Mouse (Mus musculus) forebrain, embryonic 16.5 days (tissue): ENCODE data around the gene Gk. TPM values are rescaled to one million over a fixed set of nuclear protein-coding genes. Genes with fewer than 3 reads are reported as not detected.

Experiments used
- ATAC-seq: fragments of 200-750 bp; cut with Nextera tagmentation; 2 replicates; pipeline ENCODE4 v1.8.0; 2017; ENCODE audit warnings: mild to moderate bottlenecking, moderate library complexity
- H3K27ac ChIP-seq: fragments of 300-500 bp; sonication (generic); 2 replicates; pipeline ENCODE4 v1.5.1; 2014; ENCODE audit warnings: low read length, control low read depth
- H3K27me3 ChIP-seq: fragments of 300-500 bp; sonication (generic); replicated peaks from 2 replicates; pipeline ENCODE4 v1.6.1; 2014; ENCODE audit warnings: low read length; ENCODE audit not compliant: control insufficient read depth, insufficient read depth
- H3K36me3 ChIP-seq: fragments of 300-500 bp; sonication (generic); 2 replicates; pipeline ENCODE4 v1.6.1; 2014; ENCODE audit not compliant: control insufficient read depth, insufficient read depth
- H3K4me1 ChIP-seq: fragments of 300-500 bp; sonication (generic); replicated peaks from 2 replicates; pipeline ENCODE4 v1.6.1; 2014; ENCODE audit warnings: low read length; ENCODE audit not compliant: control insufficient read depth, insufficient read depth
- H3K4me2 ChIP-seq: fragments of 300-500 bp; sonication (generic); 2 replicates; pipeline ENCODE4 v1.6.1; 2014; ENCODE audit warnings: mild to moderate bottlenecking, low read length, control low read depth
- H3K4me3 ChIP-seq: fragments of 300-500 bp; sonication (generic); replicated peaks from 2 replicates; pipeline ENCODE4 v1.5.1; 2014; ENCODE audit warnings: mild to moderate bottlenecking, low read length, control low read depth
- H3K9ac ChIP-seq: fragments of 300-500 bp; sonication (generic); replicated peaks from 2 replicates; pipeline ENCODE4 v1.6.1; 2014; ENCODE audit warnings: low read depth, low read length, control low read depth
- H3K9me3 ChIP-seq: fragments of 300-500 bp; sonication (generic); 2 replicates; pipeline ENCODE4 v1.6.1; 2016; ENCODE audit warnings: low read length; ENCODE audit not compliant: control insufficient read depth
- WGBS: fragments of 180-500 bp; shearing (Covaris S2); extraction: QIAGEN DNeasy Blood & Tissue Kit; methylation state at CpG from one replicate; pipeline ENCODE4 v1.1.7; 2014; 5-methylcytosine and 5-hydroxymethylcytosine counted together
- polyA plus RNA-seq: library from polyadenylated mRNA; unstranded; fragments of >200 nt; fragmentation: Nextera tagmentation; extraction: Ambion mirVana; gene quantifications from 2 replicates; pipeline ENCODE4 v1.2.1, GENCODE M21; 2015

Gk gene
- polyA plus RNA-seq, result 9.1 and 9.5 TPM in 2 replicates

DNA sequence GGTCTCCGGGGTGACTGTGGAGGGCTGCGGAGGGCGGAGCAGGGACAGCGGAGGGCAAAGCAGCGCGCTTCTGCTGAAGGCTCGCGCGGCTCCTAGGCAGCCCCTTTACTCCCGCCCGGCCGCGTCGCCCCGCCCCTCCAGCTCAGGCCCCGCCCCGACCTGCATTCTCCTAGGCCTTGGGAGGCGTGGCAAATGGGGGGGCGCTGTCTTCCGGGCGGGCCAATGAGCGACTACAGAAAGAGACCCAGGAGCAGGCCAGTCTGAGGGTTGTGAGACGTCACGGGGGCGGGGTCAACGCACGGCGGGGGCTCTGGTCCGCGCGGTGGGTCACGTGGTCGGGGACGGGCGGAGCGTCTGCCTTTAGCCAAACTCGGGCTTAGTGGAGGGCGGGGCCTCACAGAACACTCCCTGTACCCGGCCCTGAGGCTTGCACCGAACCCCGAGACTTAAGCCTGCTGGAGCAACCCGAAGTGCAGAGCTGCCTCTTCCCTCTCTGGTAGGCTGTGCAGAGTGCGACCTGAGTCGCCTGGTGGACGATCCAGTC lies at the start of gene Gk:
TSS of gene Gk (minus strand) at position 276 of the 544 bp plus-strand sequence.
- H3K27ac ChIP-seq, result peak within 1 kb of the TSS; percentile 88
- H3K27me3 ChIP-seq, result no peaks in the 10 kb centered on the region
- no peaks in the 10 kb centered on the region for H3K4me1 ChIP-seq
- H3K4me3 ChIP-seq, result peak within 1 kb of the TSS; percentile 60
- peak within 1 kb of the TSS; percentile 65 for H3K4me2 ChIP-seq
- ATAC-seq, result peak; percentile 98
- H3K9ac ChIP-seq, result peak within 1 kb of the TSS; percentile 71
- WGBS, result 28% methylated on average over 24 of the region's 45 CpGs
- H3K36me3 ChIP-seq, result no peaks in the 10 kb centered on the region
- no peaks in the 10 kb centered on the region for H3K9me3 ChIP-seq

DNA sequence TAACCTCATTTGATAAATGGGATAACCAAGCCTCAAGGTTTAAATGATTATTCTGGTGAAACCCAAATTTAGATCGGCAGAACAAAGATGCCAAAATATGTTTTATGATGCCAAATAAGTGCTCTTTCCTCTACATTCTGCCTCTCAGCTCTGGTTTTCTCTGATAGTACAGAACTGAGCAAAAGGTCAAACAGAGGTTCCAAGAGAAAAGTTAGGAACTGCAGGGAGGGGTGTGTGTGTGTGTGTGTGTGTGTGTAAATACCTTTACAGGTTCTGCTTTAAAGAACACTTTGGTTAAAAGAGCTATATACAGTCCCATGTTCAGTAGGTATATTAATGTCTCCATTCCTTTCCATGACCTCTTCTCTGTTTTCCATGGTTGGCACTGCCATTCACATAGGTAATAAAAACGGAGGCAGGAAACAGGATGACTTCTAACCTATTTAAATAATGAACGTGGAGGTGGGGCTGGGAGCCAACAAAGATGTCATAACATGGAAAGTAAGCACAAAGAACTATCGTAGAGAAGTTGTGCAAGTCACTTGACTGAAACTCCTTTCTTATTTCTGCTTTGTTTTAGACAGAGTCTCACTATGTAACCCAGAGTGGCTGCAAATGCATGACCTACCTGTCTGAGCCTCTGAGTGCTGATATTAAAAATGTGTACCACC lies 28.2 kb upstream of the Gk start:
- Histone ChIP-seq H3K4me2 (no peak overlapping the region), H3K27me3 (no peaks in the 10 kb centered on the region), H3K4me3 (no peak overlapping the region), H3K9me3 (no peaks in the 10 kb centered on the region), H3K4me1 (no peaks in the 10 kb centered on the region), H3K9ac (no peak overlapping the region), H3K36me3 (no peaks in the 10 kb centered on the region), H3K27ac (no peak overlapping the region)
- WGBS, result 74% methylated on average over 4 of the region's 4 CpGs
- no peak for ATAC-seq

DNA sequence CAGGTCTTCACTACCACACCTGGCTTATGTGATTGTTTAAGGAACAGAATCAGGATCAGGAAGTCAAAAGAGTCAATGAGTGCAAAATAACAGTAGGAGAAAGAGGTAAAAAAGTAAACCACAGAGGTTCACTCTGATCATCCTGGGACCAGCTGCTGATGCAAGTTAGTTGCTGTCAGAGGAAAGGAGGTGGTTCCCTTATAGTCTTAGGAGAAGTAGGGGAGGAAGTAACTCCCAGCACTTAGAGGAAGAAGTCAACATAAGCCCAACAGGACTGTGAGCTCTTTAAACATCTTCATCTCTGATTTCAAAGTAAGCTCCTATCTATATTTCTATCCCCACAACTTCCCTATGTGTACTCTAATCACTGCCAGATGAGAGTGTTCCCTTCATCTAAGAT lies 26.4 kb upstream of the Gk start:
- H3K9me3 ChIP-seq, result no peaks in the 10 kb centered on the region
- no peak overlapping the region for H3K4me2 ChIP-seq
- no peak overlapping the region for H3K27ac ChIP-seq
- no peak overlapping the region for H3K4me3 ChIP-seq
- ATAC-seq, result no peak
- no peaks in the 10 kb centered on the region for H3K27me3 ChIP-seq
- no peaks in the 10 kb centered on the region for H3K4me1 ChIP-seq
- no peaks in the 10 kb centered on the region for H3K36me3 ChIP-seq
- no peak overlapping the region for H3K9ac ChIP-seq

DNA sequence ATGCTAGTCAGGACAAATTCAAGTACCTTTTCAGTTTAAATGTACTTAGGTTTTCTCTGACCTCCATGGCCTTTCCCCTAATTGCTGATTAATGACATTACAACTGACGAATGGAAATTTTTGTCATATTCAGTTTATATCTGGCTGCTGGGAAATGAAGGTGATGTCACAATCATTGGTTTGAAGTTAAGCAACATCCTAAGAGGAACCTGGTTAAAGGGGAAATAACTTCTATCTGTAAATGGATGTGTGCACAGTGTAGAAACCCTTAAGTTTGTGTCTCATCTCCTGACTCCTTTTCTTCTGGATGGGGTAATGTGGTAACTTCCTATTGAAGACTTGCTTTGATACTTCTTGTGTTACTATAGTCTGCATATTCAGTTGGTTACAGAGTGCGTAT lies 20.8 kb upstream of the Gk start:
- no peak overlapping the region for H3K9ac ChIP-seq
- ATAC-seq, result no peak
- no peak overlapping the region for H3K27ac ChIP-seq
- no peaks in the 10 kb centered on the region for H3K4me1 ChIP-seq
- 72% methylated on average over 2 of the region's 2 CpGs for WGBS
- H3K36me3 ChIP-seq, result no peaks in the 10 kb centered on the region
- H3K4me3 ChIP-seq, result no peak overlapping the region
- H3K27me3 ChIP-seq, result no peaks in the 10 kb centered on the region
- no peaks in the 10 kb centered on the region for H3K9me3 ChIP-seq
- H3K4me2 ChIP-seq, result no peak overlapping the region

DNA sequence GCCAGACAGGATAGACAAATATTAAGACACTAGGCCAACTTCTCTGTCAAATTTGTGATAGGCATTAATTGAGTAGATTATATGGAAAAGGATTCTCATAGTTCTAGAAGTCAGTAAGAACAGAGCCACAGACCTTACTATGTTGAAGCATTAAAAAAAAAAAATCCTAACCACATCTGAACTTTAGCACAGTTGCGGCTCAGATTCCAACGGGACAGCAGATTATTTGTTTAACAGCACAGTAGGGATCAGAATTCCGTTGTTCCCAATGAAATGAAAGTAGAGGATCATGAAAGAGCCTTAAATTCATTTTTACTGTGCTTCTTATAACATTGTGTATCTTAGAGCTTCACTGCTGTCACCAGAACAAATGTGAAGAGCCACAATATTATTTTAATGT lies 1.7 kb upstream of the Gk start:
- H3K9ac ChIP-seq, result no peak overlapping the region
- 78% methylated on average over 3 of the region's 3 CpGs for WGBS
- no peak overlapping the region for H3K4me2 ChIP-seq
- no peak overlapping the region for H3K27ac ChIP-seq
- no peaks in the 10 kb centered on the region for H3K9me3 ChIP-seq
- H3K4me1 ChIP-seq, result no peaks in the 10 kb centered on the region
- no peaks in the 10 kb centered on the region for H3K36me3 ChIP-seq
- no peak overlapping the region for H3K4me3 ChIP-seq
- ATAC-seq, result no peak
- no peaks in the 10 kb centered on the region for H3K27me3 ChIP-seq

DNA sequence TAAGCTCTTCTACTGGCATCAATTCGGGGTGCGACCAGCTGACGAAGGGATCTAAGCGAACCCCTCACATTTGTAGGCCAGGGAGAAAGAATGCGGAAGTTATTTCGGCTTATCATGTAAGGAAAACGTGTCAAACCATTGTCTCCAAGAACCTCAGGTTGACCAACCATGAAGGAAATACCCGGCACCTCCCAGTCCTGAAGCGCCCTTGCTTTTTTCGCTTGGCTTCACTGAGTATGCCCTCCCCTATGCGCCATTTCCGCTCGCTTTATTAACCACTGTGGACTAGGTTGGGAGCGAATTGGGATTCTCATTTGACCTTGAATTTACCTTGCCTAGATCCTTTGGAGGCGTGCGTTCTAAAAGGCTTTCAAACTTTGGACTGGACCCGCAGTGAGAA lies 522 bp upstream of the Gk start:
- 16% methylated on average over 17 of the region's 17 CpGs for whole genome bisulfite sequencing
- Histone ChIP-seq H3K27me3 (no peaks in the 10 kb centered on the region), H3K27ac (peak overlapping the region; percentile 88), H3K4me3 (peak overlapping the region; percentile 60), H3K9ac (peak overlapping the region; percentile 71), H3K4me1 (no peaks in the 10 kb centered on the region), H3K9me3 (no peaks in the 10 kb centered on the region), H3K36me3 (no peaks in the 10 kb centered on the region), H3K4me2 (peak overlapping the region; percentile 47)
- peak; percentile 36 for ATAC-seq

DNA sequence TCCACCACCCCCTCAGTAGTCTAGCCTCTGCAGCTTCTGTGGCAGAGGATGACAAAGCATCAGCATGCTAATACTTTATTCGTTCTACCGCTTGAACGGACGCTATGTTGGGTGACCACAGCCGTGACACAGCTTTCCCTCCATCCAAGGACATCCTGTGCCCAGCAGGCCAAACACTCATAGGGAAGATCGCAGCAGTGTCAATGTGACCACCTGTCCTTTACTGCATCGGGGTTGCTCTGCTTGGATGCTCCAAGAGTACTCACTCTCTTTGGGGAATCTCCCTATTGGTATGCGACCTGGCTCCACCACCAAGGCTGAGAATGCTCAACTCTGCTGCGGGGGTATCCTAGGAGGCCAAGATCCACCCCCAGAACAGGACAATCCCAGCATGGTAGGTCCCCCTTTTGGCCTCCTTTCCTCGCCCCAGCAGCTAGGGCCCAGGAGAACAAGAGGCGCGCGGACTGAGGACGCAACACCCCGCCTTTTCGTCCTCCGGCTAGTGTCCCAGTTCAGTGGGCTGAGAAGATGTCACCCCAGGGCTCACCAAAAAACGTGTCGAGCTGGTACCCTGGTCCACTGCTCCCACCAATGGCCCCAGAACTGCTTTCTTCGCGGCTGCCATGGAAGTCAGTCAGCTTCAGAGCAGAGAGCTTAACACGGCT lies 608 bp downstream of the Gk start:
- H3K4me2 ChIP-seq, result peak overlapping the region; percentile 65
- H3K36me3 ChIP-seq, result no peaks in the 10 kb centered on the region
- peak overlapping the region; percentile 60 for H3K4me3 ChIP-seq
- H3K4me1 ChIP-seq, result no peaks in the 10 kb centered on the region
- no peak; the same call in 1 of the 2 replicates for ATAC-seq
- H3K9me3 ChIP-seq, result no peaks in the 10 kb centered on the region
- 18% methylated on average over 20 of the region's 22 CpGs for WGBS
- peak overlapping the region; percentile 67 for H3K9ac ChIP-seq
- no peaks in the 10 kb centered on the region for H3K27me3 ChIP-seq
- peak overlapping the region; percentile 37; the same call in 1 of the 2 replicates for H3K27ac ChIP-seq

DNA sequence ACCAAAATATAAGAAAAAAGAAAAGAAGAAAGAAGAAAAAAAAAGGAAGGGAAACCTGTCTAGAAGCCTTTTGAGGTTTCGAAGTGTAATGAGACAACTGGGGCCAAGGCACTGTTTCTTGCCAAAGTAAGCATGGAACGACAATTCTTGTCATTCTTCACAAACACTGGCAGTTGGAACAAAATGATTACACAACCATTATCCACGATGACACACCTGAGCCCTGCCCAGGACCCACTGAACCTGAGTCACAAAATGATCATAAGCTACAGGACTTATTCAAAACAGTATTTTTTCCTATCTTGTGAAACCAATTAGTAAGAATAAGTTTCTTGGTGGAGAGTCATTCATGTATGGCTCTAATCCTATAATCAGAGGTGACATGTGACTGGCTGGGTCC lies 5.3 kb downstream of the Gk start:
- Histone ChIP-seq H3K36me3 (no peaks in the 10 kb centered on the region), H3K27ac (no peak overlapping the region), H3K4me2 (no peak overlapping the region), H3K9ac (no peak overlapping the region), H3K4me1 (no peaks in the 10 kb centered on the region), H3K27me3 (no peaks in the 10 kb centered on the region), H3K9me3 (no peaks in the 10 kb centered on the region), H3K4me3 (no peak overlapping the region)
- 81% methylated on average over 3 of the region's 3 CpGs for WGBS
- ATAC-seq, result no peak

DNA sequence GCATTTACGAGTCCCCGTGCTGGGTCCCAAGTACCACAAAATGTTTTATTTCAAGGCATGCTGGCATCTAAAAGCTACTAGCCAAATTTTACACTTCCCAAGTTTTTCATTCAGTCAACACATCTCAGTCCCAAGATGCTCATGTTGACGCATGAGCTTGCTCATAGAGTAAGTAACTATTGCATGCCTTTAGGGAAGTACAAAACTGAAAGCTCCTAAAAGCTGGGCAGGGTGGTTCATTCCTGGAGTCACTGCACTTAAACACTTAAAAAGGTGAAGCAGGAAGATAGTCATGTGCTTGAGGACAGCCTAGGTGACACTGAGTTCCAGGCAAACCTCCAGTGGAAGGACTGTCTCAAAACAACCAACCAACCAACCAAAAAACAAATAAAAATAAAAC lies 5.9 kb downstream of the Gk start:
- Histone ChIP-seq H3K4me1 (no peaks in the 10 kb centered on the region), H3K36me3 (no peaks in the 10 kb centered on the region), H3K4me2 (no peak overlapping the region), H3K4me3 (no peak overlapping the region), H3K27me3 (no peaks in the 10 kb centered on the region), H3K27ac (no peak overlapping the region), H3K9me3 (no peaks in the 10 kb centered on the region), H3K9ac (no peak overlapping the region)
- 91% methylated on average over 3 of the region's 3 CpGs for WGBS
- no peak for ATAC-seq
